Mouse (Mus musculus) embryonic facial prominence, embryonic 12.5 days (tissue): ENCODE measurements around the gene Fat3. TPM values are rescaled to one million over a fixed set of nuclear protein-coding genes. Genes with fewer than 3 reads are reported as not detected.

Experiments used
- ATAC-seq: fragments of 200-750 bp; cut with Nextera tagmentation; 2 replicates; pipeline ENCODE4 v1.8.0; 2017; ENCODE audit not compliant: insufficient number of reproducible peaks, insufficient read depth, low FRiP score, low TSS enrichment
- H3K27ac ChIP-seq: fragments of 300-500 bp; sonication (generic); 2 replicates; pipeline ENCODE4 v1.5.1; 2016; ENCODE audit warnings: mild to moderate bottlenecking
- H3K27me3 ChIP-seq: fragments of 300-500 bp; sonication (generic); 2 replicates; pipeline ENCODE4 v1.6.1; 2016; ENCODE audit warnings: mild to moderate bottlenecking, moderate library complexity
- H3K36me3 ChIP-seq: fragments of 300-500 bp; sonication (generic); 2 replicates; pipeline ENCODE4 v1.6.1; 2016; ENCODE audit warnings: mild to moderate bottlenecking
- H3K4me1 ChIP-seq: fragments of 300-500 bp; sonication (generic); 2 replicates; pipeline ENCODE4 v1.6.1; 2016
- H3K4me2 ChIP-seq: fragments of 300-500 bp; sonication (generic); replicated peaks from 2 replicates; pipeline ENCODE4 v1.6.1; 2016; ENCODE audit warnings: mild to moderate bottlenecking, moderate library complexity
- H3K4me3 ChIP-seq: fragments of 300-500 bp; sonication (generic); 2 replicates; pipeline ENCODE4 v1.5.1; 2016; ENCODE audit warnings: mild to moderate bottlenecking
- H3K9ac ChIP-seq: fragments of 300-500 bp; sonication (generic); 2 replicates; pipeline ENCODE4 v1.6.1; 2016; ENCODE audit warnings: mild to moderate bottlenecking, moderate library complexity
- H3K9me3 ChIP-seq: fragments of 300-500 bp; sonication (generic); 2 replicates; pipeline ENCODE4 v1.6.1; 2016; ENCODE audit warnings: mild to moderate bottlenecking, moderate library complexity
- WGBS: fragments of 180-500 bp; shearing (Covaris S2); methylation state at CpG from one replicate; pipeline ENCODE4 v1.1.7; 2016; 5-methylcytosine and 5-hydroxymethylcytosine counted together
- polyA plus RNA-seq: library from polyadenylated mRNA; unstranded; fragments of >200 nt; fragmentation: Nextera tagmentation; extraction: Ambion mirVana; gene quantifications from 2 replicates; pipeline ENCODE4 v1.2.1, GENCODE M21; 2016

The Fat3 gene
- polyA plus RNA-seq, result 3.2 and 3.3 TPM in 2 replicates

DNA sequence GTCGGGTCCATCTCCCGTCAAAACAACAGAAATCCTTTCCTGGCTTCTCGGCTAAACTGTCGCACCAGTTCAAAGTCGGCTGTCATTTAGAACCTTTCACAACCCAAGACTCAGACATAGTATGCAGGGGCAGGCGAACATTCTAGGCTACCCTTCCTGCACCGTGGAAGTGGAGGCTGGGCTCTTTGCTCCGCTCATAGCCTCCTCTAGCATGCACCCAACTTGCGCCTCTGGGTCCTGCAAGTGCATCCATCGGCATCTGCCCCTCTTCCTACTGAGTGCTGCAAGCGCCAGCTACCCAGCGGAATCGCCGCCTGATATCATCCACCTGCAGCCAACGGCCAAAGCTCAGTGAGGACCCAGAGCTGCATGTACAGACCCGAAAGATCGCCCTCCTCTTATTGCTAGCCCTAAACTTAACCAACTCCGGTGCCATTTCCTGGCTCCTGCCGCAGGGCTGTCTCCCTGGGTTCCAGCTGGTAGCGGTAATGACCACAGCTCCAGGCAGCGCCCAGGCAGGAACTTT lies at the start of gene Fat3:
TSS of gene Fat3 (minus strand) at position 100 of the 526 bp plus-strand sequence.
- Histone ChIP-seq H3K36me3 (no peaks in the 10 kb centered on the region), H3K27me3 (no peaks in the 10 kb centered on the region), H3K9me3 (no peaks in the 10 kb centered on the region), H3K4me3 (peak within 1 kb of the TSS; percentile 57), H3K27ac (peak within 1 kb of the TSS; percentile 73), H3K9ac (peak within 1 kb of the TSS; percentile 72), H3K4me1 (no peaks in the 10 kb centered on the region; the same call in 1 of the 2 replicates), H3K4me2 (peak within 1 kb of the TSS; percentile 92)
- ATAC-seq, result peak; percentile 22; the same call in 1 of the 2 replicates
- under 1% methylated on average over 21 of the region's 21 CpGs for WGBS

GRCm38 (mm10) chr9:16532884-16533283 lies 31.8 kb upstream of the Fat3 start:
- H3K36me3 ChIP-seq, result no peaks in the 10 kb centered on the region
- no peak overlapping the region for H3K9ac ChIP-seq
- no peaks in the 10 kb centered on the region for H3K9me3 ChIP-seq
- no peaks in the 10 kb centered on the region for H3K27me3 ChIP-seq
- H3K27ac ChIP-seq, result no peak overlapping the region
- no peaks in the 10 kb centered on the region for H3K4me1 ChIP-seq
- WGBS, result 10% methylated on average over 1 of the region's 1 CpGs
- H3K4me2 ChIP-seq, result no peak overlapping the region
- no peak overlapping the region for H3K4me3 ChIP-seq
- ATAC-seq, result no peak

GRCm38 (mm10) chr9:16517543-16517942 lies 16.5 kb upstream of the Fat3 start:
- H3K36me3 ChIP-seq, result no peaks in the 10 kb centered on the region
- no peak for ATAC-seq
- no peak overlapping the region for H3K4me3 ChIP-seq
- no peaks in the 10 kb centered on the region for H3K9me3 ChIP-seq
- 59% methylated on average over 1 of the region's 1 CpGs for WGBS
- H3K4me2 ChIP-seq, result no peak overlapping the region
- no peaks in the 10 kb centered on the region for H3K4me1 ChIP-seq
- no peak overlapping the region for H3K27ac ChIP-seq
- no peak overlapping the region for H3K9ac ChIP-seq
- no peaks in the 10 kb centered on the region for H3K27me3 ChIP-seq

GRCm38 (mm10) chr9:16512005-16512404 lies 10.9 kb upstream of the Fat3 start:
- Histone ChIP-seq H3K9me3 (no peaks in the 10 kb centered on the region), H3K36me3 (no peaks in the 10 kb centered on the region), H3K27ac (no peak overlapping the region), H3K4me3 (no peak overlapping the region), H3K27me3 (no peaks in the 10 kb centered on the region), H3K9ac (no peak overlapping the region), H3K4me2 (no peak overlapping the region), H3K4me1 (no peaks in the 10 kb centered on the region)
- no peak for ATAC-seq
- 13% methylated on average over 1 of the region's 1 CpGs for WGBS

GRCm38 (mm10) chr9:16503776-16504175 lies 2.7 kb upstream of the Fat3 start:
- WGBS, result 75% methylated on average over 2 of the region's 2 CpGs
- ATAC-seq, result no peak
- Histone ChIP-seq H3K4me2 (no peak overlapping the region), H3K9ac (no peak overlapping the region), H3K4me1 (no peaks in the 10 kb centered on the region; the same call in 1 of the 2 replicates), H3K36me3 (no peaks in the 10 kb centered on the region), H3K4me3 (no peak overlapping the region), H3K27ac (no peak overlapping the region), H3K9me3 (no peaks in the 10 kb centered on the region), H3K27me3 (no peaks in the 10 kb centered on the region)

DNA sequence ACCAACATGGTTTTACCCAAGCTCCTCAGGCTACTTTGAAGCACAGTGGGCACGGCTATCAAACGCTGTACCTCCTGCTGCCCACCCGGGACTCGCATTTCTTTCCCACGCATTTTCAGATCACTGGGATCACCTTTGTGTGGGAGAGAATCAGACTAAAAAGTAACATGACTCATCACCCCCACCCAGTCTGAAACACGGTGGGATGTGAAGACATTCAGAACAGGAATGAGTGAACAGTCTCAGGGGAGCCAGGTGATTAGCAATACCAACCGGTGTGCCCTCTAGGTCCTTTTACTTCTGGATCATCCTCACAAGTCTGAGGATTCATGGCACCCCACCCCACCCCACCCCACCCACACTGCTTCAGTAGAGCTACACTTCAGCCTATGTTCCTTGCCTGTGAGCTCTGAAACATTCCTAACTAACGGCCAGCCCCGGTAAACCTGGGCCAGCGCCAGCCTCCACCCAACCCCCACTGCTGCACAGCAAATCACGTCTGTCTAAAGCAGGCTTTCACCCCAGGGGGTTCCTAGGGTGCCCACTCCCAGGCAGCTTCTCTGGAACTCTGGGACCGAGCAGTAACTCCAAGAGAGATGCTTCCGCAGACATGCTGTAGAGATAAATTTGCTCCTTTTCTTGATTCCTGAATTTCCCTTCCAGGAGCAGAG lies 1.7 kb upstream of the Fat3 start:
- H3K4me3 ChIP-seq, result peak overlapping the region; percentile 57
- H3K36me3 ChIP-seq, result no peaks in the 10 kb centered on the region
- no peak overlapping the region for H3K27ac ChIP-seq
- 11% methylated on average over 13 of the region's 13 CpGs for WGBS
- H3K4me1 ChIP-seq, result no peaks in the 10 kb centered on the region; the same call in 1 of the 2 replicates
- H3K27me3 ChIP-seq, result no peaks in the 10 kb centered on the region
- H3K9me3 ChIP-seq, result no peaks in the 10 kb centered on the region
- H3K9ac ChIP-seq, result no peak overlapping the region
- peak overlapping the region; percentile 92 for H3K4me2 ChIP-seq
- no peak for ATAC-seq

- no peaks in the 10 kb centered on the region for H3K27me3 ChIP-seq
- H3K27ac ChIP-seq, result peak overlapping the region; percentile 69
- peak overlapping the region; percentile 72 for H3K9ac ChIP-seq
- peak; percentile 80 for ATAC-seq
- peak overlapping the region; percentile 57 for H3K4me3 ChIP-seq
- WGBS, result under 1% methylated on average over 45 of the region's 52 CpGs
- peak overlapping the region; percentile 92 for H3K4me2 ChIP-seq
- no peaks in the 10 kb centered on the region for H3K36me3 ChIP-seq
- no peaks in the 10 kb centered on the region for H3K9me3 ChIP-seq
- no peaks in the 10 kb centered on the region; the same call in 1 of the 2 replicates for H3K4me1 ChIP-seq
Observed at GRCm38 (mm10) chr9:16501990-16502672, 1.0 kb upstream of the Fat3 start.

GRCm38 (mm10) chr9:16500382-16501185 lies 501 bp downstream of the Fat3 start:
- Histone ChIP-seq H3K27ac (peak overlapping the region; percentile 73), H3K4me2 (peak overlapping the region; percentile 92), H3K9ac (peak overlapping the region; percentile 72), H3K36me3 (no peaks in the 10 kb centered on the region), H3K27me3 (no peaks in the 10 kb centered on the region), H3K9me3 (no peaks in the 10 kb centered on the region), H3K4me3 (peak overlapping the region; percentile 57), H3K4me1 (no peaks in the 10 kb centered on the region; the same call in 1 of the 2 replicates)
- peak; percentile 23; the same call in 1 of the 2 replicates for ATAC-seq
- WGBS, result under 1% methylated on average over 41 of the region's 41 CpGs

- WGBS, result under 1% methylated on average over 35 of the region's 35 CpGs
Observed at GRCm38 (mm10) chr9:16499621-16500381, 1.3 kb downstream of the Fat3 start.

DNA sequence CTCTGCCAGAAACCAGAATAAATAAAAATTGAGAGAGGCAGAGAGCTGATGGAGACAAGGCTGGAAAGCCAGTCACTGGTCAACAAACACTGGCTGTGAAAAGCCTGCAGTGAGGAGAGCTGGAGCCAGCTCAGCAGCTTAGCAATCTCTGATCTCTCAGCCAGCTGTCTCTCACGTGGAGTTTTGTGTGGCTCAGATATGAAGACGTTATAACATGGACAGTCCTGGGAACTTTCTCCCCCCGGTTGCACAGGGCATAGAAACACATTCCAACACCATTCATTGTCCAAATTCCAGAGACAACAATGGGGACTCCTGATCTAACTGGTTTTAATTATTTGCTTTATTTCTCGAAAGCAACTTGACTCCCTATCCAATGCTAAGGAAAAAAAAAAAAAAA lies 2.2 kb downstream of the Fat3 start:
- H3K27me3 ChIP-seq, result no peaks in the 10 kb centered on the region
- H3K27ac ChIP-seq, result no peak overlapping the region
- H3K36me3 ChIP-seq, result no peaks in the 10 kb centered on the region
- H3K9me3 ChIP-seq, result no peaks in the 10 kb centered on the region
- no peaks in the 10 kb centered on the region; the same call in 1 of the 2 replicates for H3K4me1 ChIP-seq
- 7% methylated on average over 4 of the region's 4 CpGs for WGBS
- no peak overlapping the region for H3K4me3 ChIP-seq
- H3K9ac ChIP-seq, result no peak overlapping the region
- H3K4me2 ChIP-seq, result peak overlapping the region; percentile 29; the same call in 1 of the 2 replicates
- no peak for ATAC-seq

More at GRCm38 (mm10) chr9:16499621-16500381, 1.3 kb downstream of the Fat3 start:
- Histone ChIP-seq H3K27me3 (no peaks in the 10 kb centered on the region), H3K27ac (peak overlapping the region; percentile 73), H3K9ac (peak overlapping the region; percentile 72), H3K4me1 (no peaks in the 10 kb centered on the region; the same call in 1 of the 2 replicates), H3K4me3 (peak overlapping the region; percentile 57), H3K9me3 (no peaks in the 10 kb centered on the region), H3K4me2 (peak overlapping the region; percentile 92), H3K36me3 (no peaks in the 10 kb centered on the region)
- 0 out of 2 replicates have a peak, but pooled peaks have one; percentile 6 for ATAC-seq
